Mouse (Mus musculus) heart, postnatal 0 days (tissue): ENCODE measurements around the gene Plekha3.

Source experiments
- CTCF ChIP-seq: IDR thresholded peaks from 2 replicates; pipeline ENCODE4 v1.5.1; 2016; ENCODE audit warnings: antibody characterized with exemption, control low read depth, low read depth
- EP300 ChIP-seq: IDR thresholded peaks from 2 replicates; pipeline ENCODE4 v1.6.1; 2016; ENCODE audit warnings: antibody characterized with exemption, low read depth

DNA sequence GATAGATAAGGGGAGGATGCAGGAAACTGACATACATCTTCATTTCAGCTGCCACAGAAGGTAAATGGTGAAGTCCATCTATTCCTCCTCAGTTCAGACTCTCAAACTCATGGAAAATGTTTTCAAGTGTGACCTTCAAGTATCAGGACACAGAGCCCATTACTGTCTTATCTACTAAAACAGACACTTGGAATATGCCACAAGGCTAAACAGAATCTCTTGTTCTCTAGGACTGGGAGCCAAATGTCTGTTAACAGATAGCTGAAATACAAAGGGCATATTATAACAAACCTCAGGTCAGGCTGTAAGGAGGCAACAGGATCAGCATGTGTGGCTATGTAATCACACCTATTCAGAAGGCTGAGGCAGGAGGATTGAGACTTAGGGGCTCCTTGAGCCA is 31.3 kb upstream of the Plekha3 start:
- TF ChIP-seq EP300 (no peak), CTCF (no peak)
